8 mouse cellular contexts compared by ENCODE assay signal in the genomic region with DNA sequence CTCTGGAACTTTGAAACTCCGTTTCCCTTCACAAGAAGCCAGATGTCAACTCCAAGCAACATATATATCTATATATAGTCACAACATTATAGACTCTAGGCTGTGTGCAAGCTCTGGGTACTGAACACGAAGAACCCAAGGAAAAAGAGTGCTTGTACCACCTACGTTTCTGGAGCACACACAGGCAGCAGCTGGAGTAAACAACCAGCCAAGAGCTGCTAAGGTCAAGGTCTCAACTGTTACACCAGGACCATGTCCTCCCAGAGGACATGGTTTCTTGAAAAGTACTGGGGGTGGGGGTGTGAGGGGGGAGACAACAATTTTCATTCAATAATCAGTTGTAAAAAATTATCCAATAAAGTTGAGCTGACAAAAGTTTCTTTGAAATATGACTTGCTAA. TPM values are rescaled to one million over a fixed set of nuclear protein-coding genes. Genes with fewer than 3 reads are reported as not detected.
DNase-seq lines count a peak whose midpoint lies in the region; ATAC-seq and TF ChIP-seq lines count a peak whose summit lies in the region.

No protein-coding gene starts in this region.

- no peak; the same call in 1 of the 2 replicates for TF ChIP-seq EP300 in liver, postnatal 0 days (IDR thresholded peaks at IDR 0.05; ENCODE audit: low read depth)

- ATAC-seq in hindbrain, embryonic 12.5 days (ENCODE audit: low FRiP score) = no peak
- no peak for ATAC-seq in hindbrain, embryonic 11.5 days (ENCODE audit: low FRiP score)
- ATAC-seq in forebrain, postnatal 0 days = no peak
- no peak for ATAC-seq in liver, postnatal 0 days
- no peak for ATAC-seq in intestine, embryonic 15.5 days

- H3K9ac ChIP-seq in hindbrain, embryonic 12.5 days = no peak overlapping the region
- no peak overlapping the region for H3K9ac ChIP-seq in hindbrain, embryonic 11.5 days (ENCODE audit: low read depth, low read length)
- no peak overlapping the region for H3K9ac ChIP-seq in forebrain, postnatal 0 days
- 0 out of 2 replicates have a peak overlapping the region, but pooled peaks have one; percentile 13 for H3K9ac ChIP-seq in liver, postnatal 0 days (replicated peaks)
- no peak overlapping the region for H3K9ac ChIP-seq in intestine, embryonic 15.5 days

- DNase-seq in hindbrain, embryonic 11.5 days (ENCODE audit: low spot score) = no peak
- DNase-seq in brain, embryonic 14.5 days (ENCODE audit: low read depth) = peak; percentile 11
- DNase-seq in forebrain, postnatal 0 days = no peak
- DNase-seq in liver, postnatal 0 days = no peak
- no peak for DNase-seq in frontal cortex, postnatal 25 days (ENCODE audit: low spot score in 2 of 2)
- DNase-seq in ovary, postnatal 10 days (ENCODE audit: low spot score) = no peak

- no peaks in the 10 kb centered on the region for H3K27me3 ChIP-seq in hindbrain, embryonic 12.5 days
- no peaks in the 10 kb centered on the region for H3K27me3 ChIP-seq in hindbrain, embryonic 11.5 days (ENCODE audit: control insufficient read depth, insufficient read depth, low read length)
- H3K27me3 ChIP-seq in forebrain, postnatal 0 days (ENCODE audit: insufficient read depth, low read length) = no peaks in the 10 kb centered on the region
- peaks cover 11% of the 10 kb centered on the region for H3K27me3 ChIP-seq in liver, postnatal 0 days (ENCODE audit: insufficient read depth, low read length)
- H3K27me3 ChIP-seq in intestine, embryonic 15.5 days (replicated peaks) = no peaks in the 10 kb centered on the region

- H3K36me3 ChIP-seq in hindbrain, embryonic 12.5 days = peaks cover 3% of the 10 kb centered on the region; the same call in 1 of the 2 replicates
- no peaks in the 10 kb centered on the region for H3K36me3 ChIP-seq in hindbrain, embryonic 11.5 days (ENCODE audit: control insufficient read depth, insufficient read depth, low read length)
- no peaks in the 10 kb centered on the region for H3K36me3 ChIP-seq in forebrain, postnatal 0 days (ENCODE audit: insufficient read depth)
- H3K36me3 ChIP-seq in liver, postnatal 0 days (replicated peaks; ENCODE audit: insufficient read depth, low read length) = no peaks in the 10 kb centered on the region
- no peaks in the 10 kb centered on the region for H3K36me3 ChIP-seq in intestine, embryonic 15.5 days

- H3K4me1 ChIP-seq in hindbrain, embryonic 12.5 days = peaks cover 15% of the 10 kb centered on the region; the same call in 1 of the 2 replicates
- H3K4me1 ChIP-seq in hindbrain, embryonic 11.5 days (replicated peaks; ENCODE audit: control insufficient read depth, insufficient read depth, low read length) = no peaks in the 10 kb centered on the region
- no peaks in the 10 kb centered on the region for H3K4me1 ChIP-seq in forebrain, postnatal 0 days (ENCODE audit: insufficient read depth)
- H3K4me1 ChIP-seq in liver, postnatal 0 days (ENCODE audit: insufficient read depth) = no peaks in the 10 kb centered on the region
- peaks cover 14% of the 10 kb centered on the region for H3K4me1 ChIP-seq in intestine, embryonic 15.5 days (replicated peaks)

- H3K4me3 ChIP-seq in hindbrain, embryonic 12.5 days = no peak overlapping the region
- no peak overlapping the region for H3K4me3 ChIP-seq in hindbrain, embryonic 11.5 days (ENCODE audit: low read depth, low read length)
- no peak overlapping the region for H3K4me3 ChIP-seq in forebrain, postnatal 0 days (ENCODE audit: low read depth, low read length)
- H3K4me3 ChIP-seq in liver, postnatal 0 days (ENCODE audit: low read depth, low read length) = no peak overlapping the region
- no peak overlapping the region for H3K4me3 ChIP-seq in intestine, embryonic 15.5 days (replicated peaks)

- peaks cover 7% of the 10 kb centered on the region; the same call in 1 of the 2 replicates for H3K9me3 ChIP-seq in hindbrain, embryonic 12.5 days (replicated peaks)
- no peaks in the 10 kb centered on the region for H3K9me3 ChIP-seq in hindbrain, embryonic 11.5 days (ENCODE audit: control insufficient read depth, low read length)
- H3K9me3 ChIP-seq in forebrain, postnatal 0 days (ENCODE audit: low read length) = no peaks in the 10 kb centered on the region
- no peaks in the 10 kb centered on the region for H3K9me3 ChIP-seq in liver, postnatal 0 days (ENCODE audit: low read length)
- H3K9me3 ChIP-seq in intestine, embryonic 15.5 days = no peaks in the 10 kb centered on the region

- 59% methylated on average over 3 of the region's 3 CpGs for WGBS in hindbrain, embryonic 12.5 days
- WGBS in hindbrain, embryonic 11.5 days = 53% methylated on average over 3 of the region's 3 CpGs
- WGBS in forebrain, postnatal 0 days = 40% methylated on average over 3 of the region's 3 CpGs
- 52% methylated on average over 3 of the region's 3 CpGs for WGBS in liver, postnatal 0 days (ENCODE audit: insufficient replicate concordance)
- WGBS in intestine, embryonic 15.5 days = 32% methylated on average over 3 of the region's 3 CpGs

- no peak overlapping the region for H3K27ac ChIP-seq in hindbrain, embryonic 12.5 days
- H3K27ac ChIP-seq in hindbrain, embryonic 11.5 days (ENCODE audit: low read depth, low read length) = no peak overlapping the region
- no peak overlapping the region for H3K27ac ChIP-seq in forebrain, postnatal 0 days (ENCODE audit: low read depth, low read length)
- H3K27ac ChIP-seq in liver, postnatal 0 days (ENCODE audit: low read depth) = peak overlapping the region; percentile 80
- no peak overlapping the region for H3K27ac ChIP-seq in intestine, embryonic 15.5 days

- H3K4me2 ChIP-seq in hindbrain, embryonic 12.5 days (replicated peaks) = 0 out of 2 replicates have a peak overlapping the region, but pooled peaks have one; percentile 8
- H3K4me2 ChIP-seq in hindbrain, embryonic 11.5 days (replicated peaks; ENCODE audit: low read depth, low read length) = no peak overlapping the region
- H3K4me2 ChIP-seq in forebrain, postnatal 0 days (ENCODE audit: low read depth) = 0 out of 2 replicates have a peak overlapping the region, but pooled peaks have one; percentile 13
- H3K4me2 ChIP-seq in liver, postnatal 0 days (ENCODE audit: low read depth, low read length) = peak overlapping the region; percentile 33
- H3K4me2 ChIP-seq in intestine, embryonic 15.5 days (replicated peaks) = no peak overlapping the region

- no peak for TF ChIP-seq POLR2A in brain, embryonic 14.5 days (IDR thresholded peaks at IDR 0.05; ENCODE audit: borderline replicate concordance, extremely low read depth, insufficient read depth, insufficient read length, poor library complexity, severe bottlenecking)

- no peak for TF ChIP-seq CTCF in brain, embryonic 14.5 days (IDR thresholded peaks at IDR 0.05; ENCODE audit: borderline replicate concordance, extremely low read depth, insufficient read depth, insufficient read length)
- no peak for TF ChIP-seq CTCF in forebrain, postnatal 0 days (IDR thresholded peaks at IDR 0.05; ENCODE audit: low read depth)
- TF ChIP-seq CTCF in liver, postnatal 0 days (IDR thresholded peaks at IDR 0.05; ENCODE audit: low read depth) = no peak

RNA-seq across cellular contexts. Expression of a gene that starts 2.7 kb away (rescaled TPM):
- 39.6 and 41.4 TPM in 2 replicates for polyA plus RNA-seq in hindbrain, embryonic 12.5 days (2016; fragmentation: Nextera tagmentation; extraction: Ambion mirVana)
- 25.5 and 29.6 TPM in 2 replicates for polyA plus RNA-seq in hindbrain, embryonic 11.5 days (2014; fragmentation: Nextera tagmentation; extraction: Ambion mirVana)
- 33.0 and 57.7 TPM in 2 replicates for polyA plus RNA-seq in brain, embryonic 14.5 days (2012; rRNA removed)
- 30.3 and 47.9 TPM in 2 replicates for total RNA-seq in forebrain, postnatal 0 days (2014; rRNA removed)
- 9.9 and 24.4 TPM in 2 replicates for polyA plus RNA-seq in forebrain, postnatal 0 days (2015; fragmentation: Nextera tagmentation; extraction: Ambion mirVana)
- 5.2 and 7.1 TPM in 2 replicates for polyA plus RNA-seq in liver, postnatal 0 days (2015; fragmentation: Nextera tagmentation; extraction: Ambion mirVana)
- 10.6 TPM in 2 replicates for polyA plus RNA-seq in intestine, embryonic 15.5 days (2015; fragmentation: Nextera tagmentation; extraction: Ambion mirVana)

Comparison
In these comparisons a context has a peak if more than half of its experiments do, and no peak if none do; other contexts are left out.
1. H3K4me2 ChIP-seq: peak in hindbrain, embryonic 12.5 days (single experiment), forebrain, postnatal 0 days (single experiment) and liver, postnatal 0 days (single experiment); none in hindbrain, embryonic 11.5 days (single experiment) and intestine, embryonic 15.5 days (single experiment).